Mouse (Mus musculus) cerebellum, postnatal 4 days (tissue): Measurements from ENCODE around the gene 6430550D23Rik.
"Not testable (repeated sequence)": the region's sequence is repeated elsewhere in the genome, so short reads cannot be mapped to it uniquely, and the experiment has no call there.

Experiments used
- DNase-seq, 2 experiments: peaks; one replicate each; pipeline ENCODE4 v3.0.0; 2022; ENCODE audit warnings: low spot score in 2 of 2, mixed read lengths in 1 of 2

Gene 6430550D23Rik

GRCm38 (mm10) chr2:155952006-155952405, 55.8 kb downstream of the 6430550D23Rik start:
- DNase-seq = peak in 1 of 2 experiments; percentile 68

GRCm38 (mm10) chr2:155949362-155949761, 58.4 kb downstream of the 6430550D23Rik start:
- no peak for DNase-seq

- DNase-seq = no peak
Measured at GRCm38 (mm10) chr2:155947390-155948002, 60.3 kb downstream of the 6430550D23Rik start.

- no peak for DNase-seq
Measured at GRCm38 (mm10) chr2:155946499-155946898, 61.3 kb downstream of the 6430550D23Rik start.

GRCm38 (mm10) chr2:155946069-155946468, 61.7 kb downstream of the 6430550D23Rik start:
- DNase-seq = peak; percentile 55 to 76

GRCm38 (mm10) chr2:155945580-155945979, 62.2 kb downstream of the 6430550D23Rik start:
- no peak for DNase-seq

- DNase-seq = no peak
Measured at GRCm38 (mm10) chr2:155945124-155945523, 62.7 kb downstream of the 6430550D23Rik start, which contains the start of gene Gdf5. TSS of gene Gdf5 (minus strand) at chr2:155945367.

GRCm38 (mm10) chr2:155944685-155945084, 63.1 kb downstream of the 6430550D23Rik start:
- DNase-seq = no peak

- DNase-seq = no peak
Measured at GRCm38 (mm10) chr2:155943463-155943862, 64.3 kb downstream of the 6430550D23Rik start.

- DNase-seq = no peak
Measured at GRCm38 (mm10) chr2:155941697-155942442, 65.9 kb downstream of the 6430550D23Rik start.

- no peak for DNase-seq
Measured at GRCm38 (mm10) chr2:155940681-155941080, 67.1 kb downstream of the 6430550D23Rik start, which contains the start of gene Gm15557. TSS of gene Gm15557 (plus strand) at chr2:155940728.

- no peak for DNase-seq
Measured at GRCm38 (mm10) chr2:155939897-155940529, 67.8 kb downstream of the 6430550D23Rik start.

GRCm38 (mm10) chr2:155929531-155930442, 78.0 kb downstream of the 6430550D23Rik start, which contains the start of gene Uqcc1:
TSS of gene Uqcc1 (minus strand) at chr2:155930310.
- peak; percentile 82 to 90 for DNase-seq

- no peak for DNase-seq
Measured at GRCm38 (mm10) chr2:155928711-155929345, 78.9 kb downstream of the 6430550D23Rik start.

- DNase-seq = not testable (repeated sequence)
Measured at GRCm38 (mm10) chr2:155925213-155925612, 82.6 kb downstream of the 6430550D23Rik start.
